Mouse (Mus musculus) right cerebral cortex, postnatal 10 days (tissue): ENCODE data around the gene Mgat4c.
A peak's percentile ranks its signal among the peaks of the same experiment; 100 is the strongest.
"Not testable (repeated sequence)": the region's sequence is repeated elsewhere in the genome, so short reads cannot be mapped to it uniquely, and the experiment has no call there.

ENCODE experiments used
- DNase-seq, 2 experiments: peaks; one replicate each; pipeline ENCODE4 v3.0.0; 2021; ENCODE audit warnings: low spot score in 2 of 2

Mgat4c gene

GRCm38 (mm10) chr10:102127340-102127739 lies 446.1 kb downstream of the Mgat4c start:
- no peak for DNase-seq

DNA sequence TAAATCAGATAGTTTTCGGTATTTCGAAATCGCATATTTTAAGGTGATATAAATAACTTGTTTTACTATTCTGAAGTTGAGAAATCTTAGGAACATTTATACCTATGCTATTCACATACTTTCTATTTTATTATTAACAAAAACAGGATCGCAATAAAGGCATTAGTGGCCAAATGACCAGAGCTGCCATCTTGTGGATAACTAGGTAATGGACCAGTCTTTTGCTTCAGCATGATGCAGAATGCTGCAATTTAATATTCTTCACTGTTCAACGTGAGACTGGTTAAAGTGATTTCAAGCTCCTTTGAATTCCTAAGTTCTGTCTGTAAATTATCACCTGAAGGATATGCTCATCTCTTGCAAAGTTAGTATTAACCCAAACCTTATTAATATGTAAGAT lies 473.6 kb downstream of the Mgat4c start:
- DNase-seq, result peak in 1 of 2 experiments; percentile 21

DNA sequence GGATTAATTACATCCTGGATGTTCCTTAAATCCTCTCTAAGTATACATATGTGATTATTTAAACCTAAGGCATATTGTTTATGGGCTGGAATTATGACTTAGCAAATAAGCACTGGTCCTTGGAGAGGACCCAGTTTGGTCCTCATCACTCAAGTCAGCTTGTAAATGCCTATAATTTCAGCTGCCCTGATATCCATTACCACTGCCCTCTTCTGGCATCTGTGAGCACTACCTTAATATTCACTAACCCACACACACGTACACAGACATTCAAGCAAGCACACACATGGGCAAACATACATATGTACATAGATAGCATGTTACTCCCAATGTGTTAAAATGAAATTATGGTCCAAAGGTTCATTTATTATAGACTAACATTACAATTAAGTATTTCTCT lies 474.6 kb downstream of the Mgat4c start:
- no peak for DNase-seq

DNA sequence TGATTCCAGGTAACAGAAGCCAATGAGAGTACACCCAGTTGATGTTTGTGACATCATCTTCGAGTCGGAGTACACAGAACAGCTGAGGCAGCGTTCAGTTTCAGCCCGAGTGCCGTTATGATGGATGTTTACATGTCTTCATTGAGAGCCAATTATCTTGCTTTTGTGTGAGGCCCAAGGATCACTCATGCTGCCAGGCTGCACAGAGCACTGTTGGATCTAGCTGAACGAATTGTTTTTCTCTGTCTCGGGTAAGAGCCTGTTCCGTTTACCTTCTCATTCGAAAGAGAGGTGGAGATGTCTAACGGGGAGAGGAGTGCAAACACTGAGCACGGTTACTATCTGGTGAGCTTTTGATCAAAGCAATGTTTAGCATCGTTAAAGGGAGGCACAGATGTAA lies 477.5 kb downstream of the Mgat4c start:
- peak; percentile 21 to 22 for DNase-seq

DNA sequence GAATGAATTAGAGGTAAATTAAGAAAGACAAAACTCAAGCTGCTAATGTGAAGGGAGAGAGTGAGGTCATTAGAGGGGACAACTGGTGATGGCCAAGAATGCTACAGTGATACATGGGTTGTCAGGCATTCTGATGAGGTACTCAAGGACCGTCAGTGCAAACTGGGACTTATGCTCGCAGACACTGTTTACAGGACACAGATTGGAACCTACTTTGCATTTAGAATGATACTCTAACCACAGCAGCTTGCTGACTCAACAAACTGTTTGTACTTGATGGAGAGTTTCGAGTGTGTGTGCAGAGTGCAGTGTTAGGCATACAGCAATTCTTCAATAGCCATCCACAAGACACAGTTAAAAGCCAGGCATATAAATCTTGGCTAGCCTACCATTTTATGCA lies 503.4 kb downstream of the Mgat4c start:
- peak in 1 of 2 experiments; percentile 24 for DNase-seq

DNA sequence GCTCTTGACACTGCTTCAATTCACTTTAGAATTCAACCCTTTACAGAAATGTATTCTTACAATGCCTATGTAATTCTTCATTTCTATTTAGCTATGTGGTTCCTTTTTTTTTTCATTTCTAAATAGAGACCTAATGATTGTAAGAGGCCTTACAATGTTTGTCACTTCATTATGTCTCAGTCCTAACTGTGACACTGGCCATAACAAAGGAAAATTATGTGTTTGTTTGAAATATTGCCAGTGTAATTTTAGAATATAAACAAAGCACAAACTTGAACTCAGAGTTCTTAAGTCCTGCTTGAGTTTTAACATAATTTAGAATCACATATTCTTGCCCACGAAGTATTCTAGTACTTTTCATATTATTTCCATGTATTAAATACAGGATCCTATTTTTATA lies 510.4 kb downstream of the Mgat4c start:
- no peak for DNase-seq

DNA sequence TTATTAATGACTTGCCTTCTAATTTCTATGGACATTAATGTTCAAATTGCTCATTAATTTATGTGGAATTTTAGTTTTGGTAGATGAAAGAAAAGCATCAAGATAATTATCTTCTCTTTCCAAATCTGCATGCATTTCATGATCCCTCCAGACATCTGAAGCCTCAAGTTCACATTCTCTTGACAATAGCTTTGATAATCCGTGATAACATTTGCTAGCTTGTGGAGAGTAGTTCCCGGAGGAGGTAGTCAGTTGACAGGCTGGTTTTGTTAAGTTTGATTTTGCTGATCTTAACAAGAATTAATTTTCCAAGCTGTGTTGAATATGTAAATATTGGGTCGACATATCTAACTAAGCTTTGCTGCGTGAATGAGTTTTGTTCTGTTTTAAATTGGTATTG lies 515.6 kb downstream of the Mgat4c start:
- no peak for DNase-seq

DNA sequence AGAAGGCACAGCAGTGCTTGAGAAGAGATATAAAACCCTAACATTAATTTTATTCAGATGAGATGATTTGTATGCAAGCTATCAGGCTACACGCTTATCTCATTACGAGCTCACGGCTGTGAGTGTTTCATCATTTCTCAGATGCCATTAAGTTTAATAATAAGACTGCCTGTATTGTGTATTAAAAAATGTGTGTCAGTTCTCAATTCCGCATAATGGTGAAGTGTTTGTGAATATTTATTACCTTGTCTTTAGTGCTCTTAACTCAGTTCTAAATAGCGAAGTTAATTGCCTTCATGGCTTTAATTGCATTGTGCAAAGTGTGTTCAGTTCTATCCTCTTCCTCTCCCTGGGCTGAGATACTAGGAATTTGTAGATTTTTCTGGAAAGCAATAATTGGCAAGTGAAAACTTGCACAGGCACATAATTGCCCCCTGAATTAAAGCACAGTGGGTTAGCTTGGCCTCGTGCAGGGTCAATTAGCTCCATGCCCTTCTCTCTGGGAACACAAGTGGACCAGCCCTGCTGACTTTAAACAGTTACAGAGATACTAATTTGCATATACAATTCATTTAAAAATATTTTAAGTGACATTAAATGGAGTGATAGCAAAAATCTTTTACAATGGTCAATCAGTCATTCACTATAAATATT lies 557.4 kb downstream of the Mgat4c start:
- DNase-seq, result no peak

DNA sequence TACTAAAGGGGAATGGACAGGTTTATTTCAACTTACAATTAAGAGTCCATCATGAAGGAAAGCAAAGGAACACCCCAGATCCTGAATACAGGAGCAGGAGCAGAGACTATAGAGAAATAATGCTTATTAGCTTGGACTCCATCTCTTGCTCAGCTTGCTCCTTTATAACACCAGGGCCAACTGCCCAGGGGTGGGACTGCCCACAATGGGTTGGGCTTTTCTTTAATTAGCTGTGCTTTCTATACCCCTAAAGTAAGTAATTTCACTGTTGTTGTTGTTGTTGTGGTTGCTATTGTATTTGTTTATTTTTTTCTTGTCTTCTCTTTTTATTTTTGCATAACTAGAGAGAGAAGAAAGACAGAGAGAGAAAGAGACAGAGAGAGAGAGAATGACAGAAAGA lies 562.6 kb downstream of the Mgat4c start:
- no peak for DNase-seq

DNA sequence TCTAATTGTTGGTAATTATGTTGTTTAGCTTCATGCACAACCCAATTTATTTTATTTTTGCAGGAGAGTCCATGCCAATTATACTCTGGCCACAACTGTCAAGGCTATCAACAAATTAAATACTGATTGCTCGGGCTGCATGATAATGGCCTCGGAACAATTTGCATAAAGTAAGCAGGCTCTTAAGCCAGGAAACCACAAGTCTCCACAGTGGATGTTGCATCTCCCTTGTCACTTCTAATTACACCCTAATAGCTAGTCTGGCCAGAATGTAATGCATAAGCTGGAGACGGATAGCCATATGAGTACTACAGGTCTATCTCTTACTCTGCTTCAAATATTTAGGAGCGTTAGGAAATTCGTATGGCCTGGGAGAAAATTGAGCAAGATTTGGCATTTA lies 563.3 kb downstream of the Mgat4c start:
- DNase-seq, result no peak

GRCm38 (mm10) chr10:102245269-102245668 lies 564.0 kb downstream of the Mgat4c start:
- DNase-seq, result no peak

- DNase-seq, result no peak
These were observed 627.7 kb downstream of the Mgat4c start for GRCm38 (mm10) chr10:102308892-102309479.

DNA sequence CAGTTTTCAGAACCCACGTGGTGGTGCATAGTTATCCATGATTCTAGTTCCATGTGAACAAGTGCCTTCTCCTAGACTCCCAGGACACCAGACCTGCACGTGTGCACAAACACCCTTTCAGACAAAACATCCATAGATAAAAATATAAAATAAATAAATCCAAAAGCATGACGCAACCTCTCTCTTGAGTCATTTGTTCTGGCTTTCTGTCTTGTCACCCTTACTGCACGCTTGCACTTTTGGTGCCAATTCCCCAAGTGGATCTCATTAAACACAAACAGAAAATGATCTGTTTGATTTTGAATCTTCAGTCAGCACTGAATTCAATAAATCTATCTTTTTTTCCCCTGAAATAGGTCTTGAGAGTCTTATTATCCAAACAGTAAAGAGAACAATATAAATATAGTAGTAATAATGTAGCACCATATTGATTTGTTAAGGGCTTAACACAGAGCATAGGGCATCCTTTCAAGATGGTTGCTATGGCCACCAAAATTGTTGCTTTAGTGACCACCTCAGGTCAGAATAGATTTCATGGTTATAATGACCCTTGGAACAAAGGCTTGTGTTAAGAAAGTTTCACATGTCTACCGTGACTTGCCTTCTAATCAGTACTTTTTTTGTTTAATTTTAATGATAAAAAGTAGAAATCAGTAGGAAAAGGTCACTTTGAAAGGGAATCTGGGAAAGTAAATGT lies 684.5 kb downstream of the Mgat4c start:
- DNase-seq, result no peak

- no peak for DNase-seq
These were observed 689.3 kb downstream of the Mgat4c start for GRCm38 (mm10) chr10:102370576-102370975.

GRCm38 (mm10) chr10:102372111-102372510 lies 690.8 kb downstream of the Mgat4c start:
- no peak for DNase-seq

DNA sequence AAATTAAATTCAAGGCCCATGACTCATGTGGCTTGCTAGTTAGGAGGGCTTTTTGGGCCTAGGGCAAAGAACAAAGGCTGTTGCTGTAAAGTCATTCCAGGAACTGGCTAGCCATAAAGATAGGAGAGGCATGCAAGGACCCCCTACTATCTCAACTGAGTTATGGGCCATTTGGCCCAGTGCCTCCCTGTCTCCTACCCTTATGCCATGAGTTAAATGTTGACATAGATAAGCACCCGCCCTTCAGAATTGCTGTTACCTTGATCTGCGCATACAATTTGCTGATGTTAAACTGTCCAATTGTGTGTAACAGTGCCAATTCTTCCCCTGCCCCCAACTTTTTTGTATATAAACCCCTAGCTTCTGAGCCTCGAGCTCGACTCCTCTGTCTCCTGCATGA lies 692.8 kb downstream of the Mgat4c start:
- DNase-seq, result no peak

DNA sequence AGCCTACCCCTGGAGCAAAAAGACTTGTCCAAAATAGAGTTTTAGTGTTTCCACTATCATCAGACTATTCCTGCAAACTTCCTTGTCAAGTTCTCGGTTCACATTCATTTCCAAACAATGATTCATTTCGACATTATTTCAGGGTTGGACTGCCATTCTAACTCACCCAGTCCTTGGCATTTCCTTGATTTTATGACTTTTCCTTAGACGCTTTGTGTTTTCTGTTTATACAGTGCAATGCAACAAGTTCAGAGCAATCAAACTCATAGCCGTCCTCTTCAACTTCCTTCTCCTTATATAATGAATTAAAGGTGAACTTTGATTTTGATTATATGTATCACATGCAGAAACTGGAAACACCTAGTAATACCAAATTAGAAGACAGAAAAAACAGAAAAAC lies 696.1 kb downstream of the Mgat4c start:
- no peak for DNase-seq

DNA sequence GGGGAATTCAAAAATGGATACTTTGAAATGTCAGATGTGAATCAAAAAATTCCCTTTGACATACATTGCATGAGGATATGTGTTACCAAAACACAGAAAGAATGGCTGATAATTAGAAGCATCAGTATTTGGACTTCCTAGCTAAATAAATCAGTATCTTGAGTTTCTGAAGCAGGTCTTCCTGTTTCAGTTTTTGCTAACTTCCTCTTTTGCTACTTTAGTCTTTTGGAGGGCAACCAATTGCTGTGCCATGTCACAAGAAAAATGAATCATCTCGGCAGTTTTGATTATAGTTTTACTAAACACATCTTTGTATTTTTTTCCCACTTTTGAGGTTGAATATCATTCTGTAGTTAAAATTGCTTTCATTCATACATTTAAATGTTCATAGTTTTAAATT lies 707.9 kb downstream of the Mgat4c start:
- DNase-seq, result no peak

- DNase-seq, result no peak
These were observed 736.5 kb downstream of the Mgat4c start for GRCm38 (mm10) chr10:102417654-102418272.

DNA sequence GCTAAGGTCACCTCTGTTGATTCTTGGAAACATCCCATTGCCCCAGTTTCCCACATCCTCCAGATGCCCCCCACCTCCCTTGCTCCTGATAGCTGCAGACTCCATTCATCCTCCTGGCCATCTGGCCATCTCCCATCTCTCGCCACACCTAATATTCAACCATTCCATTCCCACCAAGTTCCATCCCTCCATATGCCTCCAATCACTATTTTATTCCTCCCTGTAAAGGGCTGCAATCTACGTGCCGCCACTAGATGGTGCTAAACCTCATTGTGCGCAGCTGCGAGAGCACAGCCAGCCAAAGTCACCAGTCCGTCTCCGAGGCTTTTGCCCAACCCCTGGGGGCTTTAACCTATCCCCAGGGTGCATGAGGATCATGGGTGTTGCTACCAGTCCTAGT lies 753.8 kb downstream of the Mgat4c start:
- DNase-seq, result peak in 1 of 2 experiments; percentile 39

DNA sequence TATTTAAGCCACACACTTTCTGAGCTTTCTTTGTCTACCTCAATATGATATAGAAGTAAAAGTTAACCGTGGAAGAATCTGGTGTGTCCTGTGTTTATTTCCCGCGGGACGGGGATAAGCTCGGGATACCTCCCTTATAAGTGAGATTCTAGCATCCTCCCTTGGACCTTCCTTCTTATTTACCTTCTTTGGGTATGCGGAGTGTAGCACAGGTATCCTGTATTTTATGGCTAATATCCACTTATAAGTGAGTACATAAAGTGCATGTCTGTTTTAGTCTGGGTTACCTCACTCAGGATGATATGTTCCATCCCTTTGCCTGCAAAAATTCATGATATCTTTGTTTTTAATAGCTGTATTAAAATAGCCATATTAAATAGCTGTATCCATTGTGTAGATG lies 754.2 kb downstream of the Mgat4c start:
- not testable (repeated sequence) for DNase-seq
